Mouse (Mus musculus): ENCODE measurements around the gene Cenpu. TPM values are rescaled to one million over a fixed set of nuclear protein-coding genes. Genes with fewer than 3 reads are reported as not detected.

Cenpu gene
- polyA plus RNA-seq, 1 experiment from 2014 or later: 14.4 TPM

- no peak overlapping the region for H3K4me3 ChIP-seq (replicated peaks)
- H3K4me1 ChIP-seq: no peaks in the 10 kb centered on the region
- no peak overlapping the region for H3K27ac ChIP-seq
- no peak overlapping the region for H3K4me2 ChIP-seq
- no peak for ATAC-seq (ENCODE audit: insufficient read depth, low FRiP score, low read depth)
- no peaks in the 10 kb centered on the region for H3K27me3 ChIP-seq (replicated peaks)
- H3K9me3 ChIP-seq: no peaks in the 10 kb centered on the region
- 0 out of 2 replicates have a peak, but pooled peaks cover 4% of the 10 kb centered on the region for H3K36me3 ChIP-seq
- 75% methylated on average over 3 of the region's 3 CpGs for WGBS
- H3K9ac ChIP-seq: no peak overlapping the region
These were observed 33.7 kb downstream of the Cenpu start for GRCm38 (mm10) chr8:46585576-46585975.

- Histone ChIP-seq H3K4me1 (no peaks in the 10 kb centered on the region), H3K4me3 (replicated peaks) (no peak overlapping the region), H3K36me3 (no peaks in the 10 kb centered on the region), H3K4me2 (no peak overlapping the region), H3K27me3 (replicated peaks) (no peaks in the 10 kb centered on the region), H3K27ac (no peak overlapping the region), H3K9me3 (no peaks in the 10 kb centered on the region), H3K9ac (no peak overlapping the region)
- WGBS: 75% methylated on average over 5 of the region's 5 CpGs
- no peak; the same call in 1 of the 2 replicates for ATAC-seq (ENCODE audit: insufficient read depth, low FRiP score, low read depth)
These were observed 36.1 kb downstream of the Cenpu start for GRCm38 (mm10) chr8:46587911-46588310.

DNA sequence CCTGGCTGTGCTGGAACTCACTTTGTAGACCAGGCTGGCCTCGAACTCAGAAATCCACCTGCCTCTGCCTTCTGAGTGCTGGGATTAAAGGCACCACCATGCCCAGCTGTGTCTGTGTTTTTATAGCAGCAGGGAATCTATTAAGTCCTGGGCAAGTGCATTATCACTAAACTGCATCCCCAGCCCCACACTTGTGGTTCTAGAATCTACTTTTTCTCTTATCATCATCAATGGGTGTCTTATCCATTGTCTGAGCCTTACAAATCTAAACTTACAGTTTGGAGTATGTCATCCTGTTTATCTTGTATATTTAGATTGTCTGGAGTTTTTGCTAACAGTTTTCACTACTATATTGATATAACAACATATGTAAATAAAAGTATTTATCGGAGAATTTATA is 36.8 kb downstream of the Cenpu start:
- Histone ChIP-seq H3K27ac (no peak overlapping the region), H3K27me3 (replicated peaks) (no peaks in the 10 kb centered on the region), H3K4me3 (replicated peaks) (no peak overlapping the region), H3K9ac (no peak overlapping the region), H3K36me3 (no peaks in the 10 kb centered on the region), H3K9me3 (no peaks in the 10 kb centered on the region), H3K4me2 (no peak overlapping the region), H3K4me1 (no peaks in the 10 kb centered on the region)
- no peak for ATAC-seq (ENCODE audit: insufficient read depth, low FRiP score, low read depth)
- WGBS: 80% methylated on average over 2 of the region's 2 CpGs

- H3K27me3 ChIP-seq (replicated peaks): no peaks in the 10 kb centered on the region
- peaks cover 7% of the 10 kb centered on the region; the same call in 1 of the 2 replicates for H3K36me3 ChIP-seq
- H3K4me1 ChIP-seq: no peaks in the 10 kb centered on the region
- WGBS: 71% methylated on average over 8 of the region's 8 CpGs
- H3K9ac ChIP-seq: no peak overlapping the region
- no peaks in the 10 kb centered on the region for H3K9me3 ChIP-seq
- no peak overlapping the region for H3K4me3 ChIP-seq (replicated peaks)
- no peak overlapping the region for H3K4me2 ChIP-seq
- no peak for ATAC-seq (ENCODE audit: insufficient read depth, low FRiP score, low read depth)
- H3K27ac ChIP-seq: no peak overlapping the region
These were observed 41.2 kb downstream of the Cenpu start for GRCm38 (mm10) chr8:46593067-46593466.

DNA sequence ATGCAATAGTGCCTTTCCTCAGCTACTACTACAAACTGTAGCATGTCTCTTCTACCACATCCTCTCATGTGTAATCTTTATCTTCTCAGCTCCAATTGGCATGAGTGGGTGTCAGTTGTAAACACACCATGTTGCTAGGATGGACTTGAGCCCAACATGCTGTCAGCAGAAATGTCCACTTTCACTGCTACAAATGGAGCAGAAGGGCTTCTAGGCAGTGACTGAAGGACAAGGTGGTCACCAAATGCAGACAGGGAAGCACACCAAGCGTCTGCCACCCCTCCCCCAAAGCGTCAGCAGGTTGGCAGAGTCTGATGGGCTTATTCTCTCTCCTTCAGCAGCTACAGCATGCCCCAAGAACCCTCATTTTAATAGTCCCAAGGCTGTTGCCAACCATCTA is 41.9 kb downstream of the Cenpu start:
- Histone ChIP-seq H3K4me1 (no peaks in the 10 kb centered on the region), H3K27me3 (replicated peaks) (no peaks in the 10 kb centered on the region), H3K4me3 (replicated peaks) (no peak overlapping the region), H3K4me2 (no peak overlapping the region), H3K9me3 (no peaks in the 10 kb centered on the region), H3K27ac (no peak overlapping the region), H3K9ac (no peak overlapping the region), H3K36me3 (peaks cover 9% of the 10 kb centered on the region; the same call in 1 of the 2 replicates)
- 85% methylated on average over 2 of the region's 2 CpGs for WGBS
- ATAC-seq (ENCODE audit: insufficient read depth, low FRiP score, low read depth): no peak

GRCm38 (mm10) chr8:46595593-46595992 is 43.8 kb downstream of the Cenpu start:
- Histone ChIP-seq H3K36me3 (peaks cover 9% of the 10 kb centered on the region; the same call in 1 of the 2 replicates), H3K4me2 (no peak overlapping the region), H3K4me3 (replicated peaks) (no peak overlapping the region), H3K9me3 (no peaks in the 10 kb centered on the region), H3K27me3 (replicated peaks) (no peaks in the 10 kb centered on the region), H3K4me1 (no peaks in the 10 kb centered on the region), H3K27ac (no peak overlapping the region), H3K9ac (no peak overlapping the region)
- ATAC-seq (ENCODE audit: insufficient read depth, low FRiP score, low read depth): no peak
- 89% methylated on average over 2 of the region's 2 CpGs for WGBS

DNA sequence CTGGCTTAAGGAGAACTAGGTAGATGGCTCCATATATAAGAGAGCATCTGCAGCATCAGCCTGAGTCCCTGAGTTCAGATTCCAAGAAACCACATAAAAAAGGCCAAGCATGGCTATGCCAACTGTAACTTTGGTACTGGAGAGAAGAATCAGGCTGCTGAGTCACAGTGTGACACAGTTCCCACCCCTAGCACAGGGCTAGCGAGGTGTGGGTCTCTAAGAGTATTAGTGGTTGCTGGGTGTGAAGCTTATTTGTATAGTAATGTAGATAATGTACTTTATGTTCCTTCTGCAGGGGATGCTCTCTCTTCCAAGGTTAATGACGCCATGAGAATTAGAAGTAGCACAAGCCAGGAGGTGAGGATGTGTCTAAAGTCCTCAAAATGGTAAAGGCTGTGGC is 44.7 kb downstream of the Cenpu start:
- Histone ChIP-seq H3K9me3 (no peaks in the 10 kb centered on the region), H3K36me3 (peaks cover 9% of the 10 kb centered on the region; the same call in 1 of the 2 replicates), H3K27me3 (replicated peaks) (no peaks in the 10 kb centered on the region), H3K4me3 (replicated peaks) (no peak overlapping the region), H3K4me1 (no peaks in the 10 kb centered on the region), H3K4me2 (no peak overlapping the region), H3K27ac (no peak overlapping the region), H3K9ac (no peak overlapping the region)
- 81% methylated on average over 2 of the region's 2 CpGs for WGBS
- ATAC-seq (ENCODE audit: insufficient read depth, low FRiP score, low read depth): no peak

- 40% methylated on average over 2 of the region's 2 CpGs for WGBS
- H3K4me1 ChIP-seq: no peaks in the 10 kb centered on the region
- no peak overlapping the region for H3K9ac ChIP-seq
- no peak overlapping the region for H3K4me3 ChIP-seq (replicated peaks)
- ATAC-seq (ENCODE audit: insufficient read depth, low FRiP score, low read depth): no peak
- no peaks in the 10 kb centered on the region for H3K9me3 ChIP-seq
- no peaks in the 10 kb centered on the region for H3K27me3 ChIP-seq (replicated peaks)
- H3K36me3 ChIP-seq: peaks cover 9% of the 10 kb centered on the region; the same call in 1 of the 2 replicates
- H3K4me2 ChIP-seq: no peak overlapping the region
- H3K27ac ChIP-seq: no peak overlapping the region
These were observed 45.6 kb downstream of the Cenpu start for GRCm38 (mm10) chr8:46597411-46597810.

- Histone ChIP-seq H3K4me3 (replicated peaks) (no peak overlapping the region), H3K9ac (no peak overlapping the region), H3K27ac (no peak overlapping the region), H3K36me3 (peaks cover 9% of the 10 kb centered on the region; the same call in 1 of the 2 replicates), H3K27me3 (replicated peaks) (no peaks in the 10 kb centered on the region), H3K4me1 (no peaks in the 10 kb centered on the region), H3K9me3 (no peaks in the 10 kb centered on the region), H3K4me2 (no peak overlapping the region)
- ATAC-seq (ENCODE audit: insufficient read depth, low FRiP score, low read depth): no peak
- WGBS: 72% methylated on average over 2 of the region's 2 CpGs
These were observed 46.3 kb downstream of the Cenpu start for GRCm38 (mm10) chr8:46598114-46598513.

- WGBS: 92% methylated on average over 5 of the region's 5 CpGs
- no peaks in the 10 kb centered on the region for H3K9me3 ChIP-seq
- no peak overlapping the region for H3K4me3 ChIP-seq (replicated peaks)
- no peak overlapping the region for H3K4me2 ChIP-seq
- peaks cover 9% of the 10 kb centered on the region; the same call in 1 of the 2 replicates for H3K36me3 ChIP-seq
- H3K4me1 ChIP-seq: no peaks in the 10 kb centered on the region
- no peak overlapping the region for H3K27ac ChIP-seq
- no peaks in the 10 kb centered on the region for H3K27me3 ChIP-seq (replicated peaks)
- ATAC-seq (ENCODE audit: insufficient read depth, low FRiP score, low read depth): no peak
- no peak overlapping the region for H3K9ac ChIP-seq
These were observed 46.9 kb downstream of the Cenpu start for GRCm38 (mm10) chr8:46598753-46599152.

DNA sequence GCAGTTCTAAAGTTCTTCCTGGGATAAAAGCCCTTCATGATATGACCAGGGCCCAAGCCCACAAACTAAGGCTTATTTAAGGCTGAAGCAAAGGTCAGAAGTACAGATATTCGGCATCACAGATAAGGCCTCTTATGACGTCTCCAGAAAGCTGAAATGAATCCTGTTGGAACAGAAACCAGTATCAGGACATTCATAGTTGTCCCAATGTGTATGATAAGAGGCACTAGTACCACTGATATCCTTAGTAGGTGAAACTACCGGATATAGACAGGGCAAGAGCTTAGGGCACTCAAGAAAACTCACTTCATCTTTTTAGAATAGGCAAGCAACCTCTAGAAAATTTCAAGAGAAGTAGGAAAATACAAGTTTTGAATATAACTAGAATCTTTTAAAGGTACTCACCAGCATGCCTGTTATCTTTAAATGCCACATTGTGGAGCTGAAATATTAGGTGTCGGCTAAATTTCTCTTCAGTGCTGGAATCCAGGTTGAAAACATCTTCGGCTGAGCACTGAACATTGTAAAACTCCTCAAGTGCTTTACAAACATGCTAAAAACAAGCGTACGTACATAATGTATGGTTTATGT is 47.6 kb downstream of the Cenpu start:
- Histone ChIP-seq H3K4me1 (no peaks in the 10 kb centered on the region), H3K27me3 (replicated peaks) (no peaks in the 10 kb centered on the region), H3K9me3 (no peaks in the 10 kb centered on the region), H3K36me3 (peaks cover 9% of the 10 kb centered on the region; the same call in 1 of the 2 replicates), H3K27ac (no peak overlapping the region), H3K9ac (no peak overlapping the region), H3K4me2 (no peak overlapping the region), H3K4me3 (replicated peaks) (no peak overlapping the region)
- no peak for ATAC-seq (ENCODE audit: insufficient read depth, low FRiP score, low read depth)
- WGBS: 84% methylated on average over 7 of the region's 7 CpGs

DNA sequence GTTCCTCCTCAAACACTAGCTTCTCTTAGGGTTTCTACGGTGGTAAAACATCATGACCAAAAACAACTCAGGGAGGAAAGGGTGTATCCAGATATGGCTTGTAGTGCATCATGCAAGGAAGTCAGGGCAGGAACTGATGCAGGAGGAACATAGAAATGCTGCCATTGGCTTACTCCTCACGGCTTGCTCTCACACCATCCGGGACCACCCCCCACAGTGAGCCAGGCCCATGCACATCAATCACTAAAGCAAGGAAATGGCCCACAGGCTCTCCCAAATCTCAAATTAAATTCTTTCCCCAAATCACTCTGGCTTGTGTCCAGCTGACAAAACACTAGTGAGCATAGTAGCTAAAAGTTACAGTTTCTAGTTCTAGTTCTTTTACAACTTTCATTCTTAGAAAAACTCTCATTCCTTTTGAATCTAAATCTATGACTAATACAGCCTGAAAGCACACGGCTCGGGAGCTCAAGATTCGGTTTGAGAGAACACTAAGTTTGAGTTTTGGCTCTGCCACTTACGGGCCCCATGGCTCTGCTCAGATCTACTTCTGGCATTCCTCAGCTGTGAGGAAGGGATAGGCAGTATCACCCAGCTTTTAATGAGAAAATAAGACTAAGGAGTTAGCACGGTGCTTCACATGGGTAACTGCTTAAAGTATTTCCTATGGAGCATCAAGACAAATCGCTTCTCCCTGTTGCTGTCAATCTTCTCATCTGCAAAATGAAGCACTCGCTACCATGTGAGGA is 49.3 kb downstream of the Cenpu start:
- ATAC-seq (ENCODE audit: insufficient read depth, low FRiP score, low read depth): no peak
- H3K4me2 ChIP-seq: no peak overlapping the region
- H3K36me3 ChIP-seq: peaks cover 15% of the 10 kb centered on the region; the same call in 1 of the 2 replicates
- H3K27ac ChIP-seq: no peak overlapping the region
- no peaks in the 10 kb centered on the region for H3K27me3 ChIP-seq (replicated peaks)
- WGBS: 58% methylated on average over 10 of the region's 10 CpGs
- H3K4me3 ChIP-seq (replicated peaks): no peak overlapping the region
- no peaks in the 10 kb centered on the region for H3K9me3 ChIP-seq
- no peak overlapping the region for H3K9ac ChIP-seq
- no peaks in the 10 kb centered on the region for H3K4me1 ChIP-seq

Measured in stomach, embryonic 15.5 days (tissue).